Mouse (Mus musculus): Measurements from ENCODE around the gene S100a8. TPM values are rescaled to one million over a fixed set of nuclear protein-coding genes. Genes with fewer than 3 reads are reported as not detected.

S100a8 gene
- polyA plus RNA-seq, 1 experiment from 2014 or later, result 4.2 TPM

- ATAC-seq (ENCODE audit: low FRiP score, low TSS enrichment), result no peak
- Histone ChIP-seq H3K36me3 (ENCODE audit: control insufficient read depth, insufficient read depth, low read length) (no peaks in the 10 kb centered on the region), H3K4me3 (ENCODE audit: low read length) (no peak overlapping the region), H3K27me3 (ENCODE audit: control insufficient read depth, insufficient read depth, low read length) (no peaks in the 10 kb centered on the region), H3K27ac (ENCODE audit: low read depth, low read length) (no peak overlapping the region), H3K9me3 (ENCODE audit: control insufficient read depth, low read length) (no peaks in the 10 kb centered on the region), H3K4me2 (replicated peaks; ENCODE audit: low read depth, low read length) (no peak overlapping the region), H3K9ac (ENCODE audit: low read depth, low read length) (no peak overlapping the region), H3K4me1 (ENCODE audit: control insufficient read depth, insufficient read depth, low read length) (no peaks in the 10 kb centered on the region)
- WGBS, result 75% methylated on average over 4 of the region's 4 CpGs
Measured at GRCm38 (mm10) chr3:90657405-90657804, 11.4 kb upstream of the S100a8 start.

GRCm38 (mm10) chr3:90659364-90660044, 9.3 kb upstream of the S100a8 start:
- H3K27me3 ChIP-seq (ENCODE audit: control insufficient read depth, insufficient read depth, low read length), result no peaks in the 10 kb centered on the region
- ATAC-seq (ENCODE audit: low FRiP score, low TSS enrichment), result no peak
- H3K9ac ChIP-seq (ENCODE audit: low read depth, low read length), result no peak overlapping the region
- H3K9me3 ChIP-seq (ENCODE audit: control insufficient read depth, low read length), result no peaks in the 10 kb centered on the region
- no peaks in the 10 kb centered on the region for H3K36me3 ChIP-seq (ENCODE audit: control insufficient read depth, insufficient read depth, low read length)
- H3K27ac ChIP-seq (ENCODE audit: low read depth, low read length), result no peak overlapping the region
- no peak overlapping the region for H3K4me2 ChIP-seq (replicated peaks; ENCODE audit: low read depth, low read length)
- H3K4me1 ChIP-seq (ENCODE audit: control insufficient read depth, insufficient read depth, low read length), result no peaks in the 10 kb centered on the region
- no peak overlapping the region for H3K4me3 ChIP-seq (ENCODE audit: low read length)

GRCm38 (mm10) chr3:90664219-90664618, 4.6 kb upstream of the S100a8 start:
- no peaks in the 10 kb centered on the region for H3K27me3 ChIP-seq (ENCODE audit: control insufficient read depth, insufficient read depth, low read length)
- H3K36me3 ChIP-seq (ENCODE audit: control insufficient read depth, insufficient read depth, low read length), result no peaks in the 10 kb centered on the region
- no peak for ATAC-seq (ENCODE audit: low FRiP score, low TSS enrichment)
- H3K9ac ChIP-seq (ENCODE audit: low read depth, low read length), result no peak overlapping the region
- H3K4me3 ChIP-seq (ENCODE audit: low read length), result no peak overlapping the region
- H3K9me3 ChIP-seq (ENCODE audit: control insufficient read depth, low read length), result no peaks in the 10 kb centered on the region
- 85% methylated on average over 2 of the region's 2 CpGs for WGBS
- no peak overlapping the region for H3K4me2 ChIP-seq (replicated peaks; ENCODE audit: low read depth, low read length)
- no peak overlapping the region for H3K27ac ChIP-seq (ENCODE audit: low read depth, low read length)
- no peaks in the 10 kb centered on the region for H3K4me1 ChIP-seq (ENCODE audit: control insufficient read depth, insufficient read depth, low read length)

GRCm38 (mm10) chr3:90678656-90679055, 9.9 kb downstream of the S100a8 start:
- Histone ChIP-seq H3K4me1 (ENCODE audit: control insufficient read depth, insufficient read depth, low read length) (no peaks in the 10 kb centered on the region), H3K27ac (ENCODE audit: low read depth, low read length) (no peak overlapping the region)

GRCm38 (mm10) chr3:90683929-90684328, 15.2 kb downstream of the S100a8 start:
- H3K4me1 ChIP-seq (ENCODE audit: control insufficient read depth, insufficient read depth, low read length), result no peaks in the 10 kb centered on the region
- 83% methylated on average over 3 of the region's 3 CpGs for WGBS
- no peak overlapping the region for H3K4me3 ChIP-seq (ENCODE audit: low read length)
- H3K9me3 ChIP-seq (ENCODE audit: control insufficient read depth, low read length), result no peaks in the 10 kb centered on the region
- H3K36me3 ChIP-seq (ENCODE audit: control insufficient read depth, insufficient read depth, low read length), result no peaks in the 10 kb centered on the region
- H3K9ac ChIP-seq (ENCODE audit: low read depth, low read length), result no peak overlapping the region
- H3K4me2 ChIP-seq (replicated peaks; ENCODE audit: low read depth, low read length), result no peak overlapping the region
- H3K27ac ChIP-seq (ENCODE audit: low read depth, low read length), result no peak overlapping the region
- no peak for ATAC-seq (ENCODE audit: low FRiP score, low TSS enrichment)
- H3K27me3 ChIP-seq (ENCODE audit: control insufficient read depth, insufficient read depth, low read length), result no peaks in the 10 kb centered on the region; the same call in 1 of the 2 replicates

More at GRCm38 (mm10) chr3:90678656-90679055, 9.9 kb downstream of the S100a8 start:
- no peak for ATAC-seq (ENCODE audit: low FRiP score, low TSS enrichment)
- Histone ChIP-seq H3K9me3 (ENCODE audit: control insufficient read depth, low read length) (no peaks in the 10 kb centered on the region), H3K4me2 (replicated peaks; ENCODE audit: low read depth, low read length) (no peak overlapping the region), H3K4me3 (ENCODE audit: low read length) (no peak overlapping the region), H3K27me3 (ENCODE audit: control insufficient read depth, insufficient read depth, low read length) (no peaks in the 10 kb centered on the region), H3K36me3 (ENCODE audit: control insufficient read depth, insufficient read depth, low read length) (no peaks in the 10 kb centered on the region), H3K9ac (ENCODE audit: low read depth, low read length) (no peak overlapping the region)
- WGBS, result 70% methylated on average over 3 of the region's 3 CpGs

- no peak overlapping the region for H3K9ac ChIP-seq (ENCODE audit: low read depth, low read length)
- no peaks in the 10 kb centered on the region for H3K36me3 ChIP-seq (ENCODE audit: control insufficient read depth, insufficient read depth, low read length)
- ATAC-seq (ENCODE audit: low FRiP score, low TSS enrichment), result no peak
- H3K9me3 ChIP-seq (ENCODE audit: control insufficient read depth, low read length), result no peaks in the 10 kb centered on the region
- 79% methylated on average over 2 of the region's 2 CpGs for WGBS
- no peak overlapping the region for H3K27ac ChIP-seq (ENCODE audit: low read depth, low read length)
- no peak overlapping the region for H3K4me2 ChIP-seq (replicated peaks; ENCODE audit: low read depth, low read length)
- H3K4me3 ChIP-seq (ENCODE audit: low read length), result no peak overlapping the region
- H3K4me1 ChIP-seq (ENCODE audit: control insufficient read depth, insufficient read depth, low read length), result no peaks in the 10 kb centered on the region
- no peaks in the 10 kb centered on the region; the same call in 1 of the 2 replicates for H3K27me3 ChIP-seq (ENCODE audit: control insufficient read depth, insufficient read depth, low read length)
Measured at GRCm38 (mm10) chr3:90686835-90687234, 18.1 kb downstream of the S100a8 start.

GRCm38 (mm10) chr3:90693496-90693895, 24.7 kb downstream of the S100a8 start:
- no peaks in the 10 kb centered on the region for H3K9me3 ChIP-seq (ENCODE audit: control insufficient read depth, low read length)
- no peaks in the 10 kb centered on the region for H3K36me3 ChIP-seq (ENCODE audit: control insufficient read depth, insufficient read depth, low read length)
- no peak for ATAC-seq (ENCODE audit: low FRiP score, low TSS enrichment)
- H3K4me2 ChIP-seq (replicated peaks; ENCODE audit: low read depth, low read length), result no peak overlapping the region
- H3K27me3 ChIP-seq (ENCODE audit: control insufficient read depth, insufficient read depth, low read length), result no peaks in the 10 kb centered on the region; the same call in 1 of the 2 replicates
- no peaks in the 10 kb centered on the region for H3K4me1 ChIP-seq (ENCODE audit: control insufficient read depth, insufficient read depth, low read length)
- H3K27ac ChIP-seq (ENCODE audit: low read depth, low read length), result no peak overlapping the region
- WGBS, result 80% methylated on average over 2 of the region's 2 CpGs
- no peak overlapping the region for H3K4me3 ChIP-seq (ENCODE audit: low read length)
- H3K9ac ChIP-seq (ENCODE audit: low read depth, low read length), result no peak overlapping the region

GRCm38 (mm10) chr3:90695613-90696012, 26.8 kb downstream of the S100a8 start, which contains the start of gene S100a9:
Gene S100a9 (minus strand): TSS chr3:90695721.
- no peak within 1 kb of the TSS for H3K4me2 ChIP-seq (replicated peaks; ENCODE audit: low read depth, low read length)
- no peak within 1 kb of the TSS for H3K4me3 ChIP-seq (ENCODE audit: low read length)
- no peak within 1 kb of the TSS for H3K27ac ChIP-seq (ENCODE audit: low read depth, low read length)
- H3K27me3 ChIP-seq (ENCODE audit: control insufficient read depth, insufficient read depth, low read length), result no peaks in the 10 kb centered on the region
- 70% methylated on average over 3 of the region's 3 CpGs for WGBS
- H3K36me3 ChIP-seq (ENCODE audit: control insufficient read depth, insufficient read depth, low read length), result no peaks in the 10 kb centered on the region
- no peak within 1 kb of the TSS for H3K9ac ChIP-seq (ENCODE audit: low read depth, low read length)
- H3K9me3 ChIP-seq (ENCODE audit: control insufficient read depth, low read length), result no peaks in the 10 kb centered on the region
- no peaks in the 10 kb centered on the region for H3K4me1 ChIP-seq (ENCODE audit: control insufficient read depth, insufficient read depth, low read length)
- no peak for ATAC-seq (ENCODE audit: low FRiP score, low TSS enrichment)

GRCm38 (mm10) chr3:90702244-90702643, 33.5 kb downstream of the S100a8 start:
- no peaks in the 10 kb centered on the region for H3K27me3 ChIP-seq (ENCODE audit: control insufficient read depth, insufficient read depth, low read length)
- ATAC-seq (ENCODE audit: low FRiP score, low TSS enrichment), result no peak
- no peaks in the 10 kb centered on the region for H3K4me1 ChIP-seq (ENCODE audit: control insufficient read depth, insufficient read depth, low read length)
- H3K9me3 ChIP-seq (ENCODE audit: control insufficient read depth, low read length), result no peaks in the 10 kb centered on the region
- H3K4me2 ChIP-seq (replicated peaks; ENCODE audit: low read depth, low read length), result no peak overlapping the region
- no peaks in the 10 kb centered on the region for H3K36me3 ChIP-seq (ENCODE audit: control insufficient read depth, insufficient read depth, low read length)
- H3K4me3 ChIP-seq (ENCODE audit: low read length), result no peak overlapping the region
- H3K27ac ChIP-seq (ENCODE audit: low read depth, low read length), result no peak overlapping the region
- WGBS, result 85% methylated on average over 2 of the region's 2 CpGs
- no peak overlapping the region for H3K9ac ChIP-seq (ENCODE audit: low read depth, low read length)

Measured in kidney, embryonic 14.5 days (tissue).